Mouse (Mus musculus): ENCODE results near the gene Zswim4.

Zswim4 gene

GRCm38 (mm10) chr8:84180530-84181190 lies 56.2 kb downstream of the Zswim4 start:
- DNase-seq (ENCODE audit: low spot score), result peak; percentile 89

GRCm38 (mm10) chr8:84179946-84180345 lies 56.9 kb downstream of the Zswim4 start:
- no peak for DNase-seq (ENCODE audit: low spot score)

GRCm38 (mm10) chr8:84178592-84178991 lies 58.3 kb downstream of the Zswim4 start:
- no peak for DNase-seq (ENCODE audit: low spot score)

- DNase-seq (ENCODE audit: low spot score), result no peak
Observed at GRCm38 (mm10) chr8:84177405-84177804, 59.5 kb downstream of the Zswim4 start.

- DNase-seq (ENCODE audit: low spot score), result no peak
Observed at GRCm38 (mm10) chr8:84176560-84176959, 60.3 kb downstream of the Zswim4 start.

- DNase-seq (ENCODE audit: low spot score), result no peak
Observed at GRCm38 (mm10) chr8:84173861-84174260, 63.0 kb downstream of the Zswim4 start.

GRCm38 (mm10) chr8:84170096-84170495 lies 66.8 kb downstream of the Zswim4 start:
- no peak for DNase-seq (ENCODE audit: low spot score)

GRCm38 (mm10) chr8:84167696-84168095 lies 69.2 kb downstream of the Zswim4 start:
- DNase-seq (ENCODE audit: low spot score), result no peak
